Mouse (Mus musculus) testis, adult 2 months (tissue): ENCODE results near the gene Farp1.

Experiments
- CTCF ChIP-seq: fragments of 200-500 bp; IDR thresholded peaks from 2 replicates; pipeline ENCODE4 v1.5.1; 2012; ENCODE audit warnings: low read depth, mild to moderate bottlenecking, inconsistent platforms, low read length, moderate library complexity; ENCODE audit not compliant: control insufficient read depth, insufficient read depth, insufficient replicate concordance
- POLR2A ChIP-seq: fragments of 200-500 bp; IDR thresholded peaks from 2 replicates; pipeline ENCODE4 v1.6.1; 2012; ENCODE audit warnings: low read depth, mild to moderate bottlenecking, inconsistent platforms, low read length, moderate library complexity; ENCODE audit not compliant: control insufficient read depth

DNA sequence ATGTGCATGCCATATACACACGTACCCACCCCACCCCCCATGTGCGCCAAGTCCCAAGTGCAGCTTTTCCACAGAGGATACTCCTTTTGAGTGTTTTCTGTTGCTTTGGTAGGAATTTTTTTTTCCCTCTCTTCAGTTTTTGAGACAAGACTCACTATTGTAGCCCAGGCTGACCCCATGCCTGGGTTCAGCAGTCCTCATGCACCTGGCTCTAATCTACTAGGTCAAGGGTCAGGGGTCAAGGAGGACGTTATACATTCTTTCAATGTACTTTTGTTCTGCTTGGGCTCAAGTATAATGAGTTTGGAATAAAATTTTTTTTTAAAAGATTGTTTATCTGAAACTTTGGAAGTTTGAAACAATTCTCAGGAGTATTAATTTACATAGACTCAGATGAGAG lies 48.4 kb downstream of the Farp1 start:
- no peak for TF ChIP-seq POLR2A
- no peak for TF ChIP-seq CTCF
